Mouse (Mus musculus): ENCODE results near the gene Gm20388. TPM values are rescaled to one million over a fixed set of nuclear protein-coding genes. Genes with fewer than 3 reads are reported as not detected.
"Not testable (repeated sequence)": the region's sequence is repeated elsewhere in the genome, so short reads cannot be mapped to it uniquely, and the experiment has no call there.

Gm20388 gene
- polyA plus RNA-seq, 1 experiment from 2014 or later: 3.6 TPM

DNA sequence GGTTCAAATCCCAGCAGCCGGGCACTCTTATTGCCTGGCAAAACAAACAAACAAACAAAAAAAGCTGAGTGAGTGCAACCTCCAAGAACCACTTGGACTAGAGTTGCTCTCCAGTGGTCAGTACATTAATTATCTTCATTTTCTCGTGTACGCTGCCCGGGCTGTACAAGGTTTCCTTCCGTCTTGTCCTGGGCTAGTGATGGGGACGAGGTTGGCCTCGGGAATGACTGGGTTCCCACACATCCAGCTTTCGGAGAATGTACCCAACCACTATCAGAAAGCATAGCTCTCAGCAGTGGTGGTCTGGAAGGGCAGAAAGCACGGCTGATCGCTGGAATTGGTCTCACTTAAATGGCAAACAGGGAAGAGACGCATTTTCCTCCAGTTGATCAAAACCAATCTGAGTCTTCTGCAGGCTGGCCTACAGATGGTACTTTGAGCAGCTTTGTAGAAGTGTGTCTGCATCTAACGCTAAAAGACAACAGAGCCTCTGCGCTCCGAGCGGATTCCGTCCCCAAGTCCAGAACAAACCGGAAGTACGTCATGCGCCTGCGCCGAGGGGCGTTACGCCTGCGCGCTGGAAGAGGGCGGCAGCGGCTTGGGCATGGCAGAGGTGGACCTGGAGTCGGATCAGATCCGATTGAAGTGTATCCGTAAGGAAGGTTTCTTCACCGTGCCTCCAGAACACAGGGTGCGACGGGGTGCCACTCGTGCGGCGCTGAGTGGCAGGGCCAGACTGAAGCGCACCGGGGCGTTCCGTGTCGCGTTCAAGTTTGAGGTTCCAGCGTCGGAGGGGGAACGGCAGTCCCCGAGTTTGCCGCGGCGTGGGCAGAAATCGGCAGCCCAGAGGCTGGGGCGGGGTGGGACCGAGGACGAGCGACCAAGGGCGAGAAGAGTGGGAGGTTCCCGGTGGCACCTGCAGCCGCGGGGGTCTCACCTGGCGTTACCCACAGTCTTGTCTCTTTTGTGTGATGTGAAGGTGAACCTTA lies 3313.9 kb downstream of the Gm20388 start, which contains the start of gene Cdk10:
Gene Cdk10 (plus strand): TSS at position 565 of the 989 bp plus-strand sequence.
- Histone ChIP-seq H3K4me1 (peaks cover 16% of the 10 kb centered on the region), H3K9me3 (no peaks in the 10 kb centered on the region), H3K4me3 (peak within 1 kb of the TSS; percentile 72), H3K36me3 (replicated peaks) (peaks cover 33% of the 10 kb centered on the region), H3K27me3 (replicated peaks; ENCODE audit: low read depth, poor library complexity, severe bottlenecking) (no peaks in the 10 kb centered on the region), H3K27ac (replicated peaks) (peak within 1 kb of the TSS; percentile 85)
- DNase-seq (ENCODE audit: low spot score): peak; percentile 95
- 4% methylated on average over 59 of the region's 59 CpGs for WGBS

DNA sequence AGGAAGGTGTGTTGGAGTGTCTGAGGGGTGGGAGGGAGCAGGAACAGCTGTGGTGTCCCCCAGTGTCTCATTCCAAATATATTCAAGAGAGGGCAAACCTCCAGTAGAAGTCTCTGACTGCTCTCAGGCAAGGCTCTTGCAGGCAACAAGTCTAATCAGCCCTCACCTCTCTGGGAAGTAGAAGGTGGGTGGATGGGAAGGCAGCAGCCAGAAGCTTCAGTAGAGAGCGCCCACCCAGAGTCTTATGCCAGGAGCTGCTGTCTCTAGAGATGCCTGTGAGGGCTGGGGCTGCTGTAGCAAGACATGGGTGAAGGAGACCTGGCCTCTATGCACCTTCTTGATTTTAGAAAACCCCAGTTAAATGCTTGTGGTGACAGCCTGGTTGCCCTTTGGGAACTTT lies 3317.8 kb downstream of the Gm20388 start:
- H3K36me3 ChIP-seq (replicated peaks): peaks cover 48% of the 10 kb centered on the region
- H3K9me3 ChIP-seq: no peaks in the 10 kb centered on the region
- no peak overlapping the region for H3K4me3 ChIP-seq
- no peak for DNase-seq (ENCODE audit: low spot score)
- H3K4me1 ChIP-seq: peaks cover 21% of the 10 kb centered on the region
- peaks cover 14% of the 10 kb centered on the region for H3K27me3 ChIP-seq (replicated peaks; ENCODE audit: low read depth, poor library complexity, severe bottlenecking)
- WGBS: 97% methylated on average over 1 of the region's 1 CpGs
- H3K27ac ChIP-seq (replicated peaks): no peak overlapping the region

DNA sequence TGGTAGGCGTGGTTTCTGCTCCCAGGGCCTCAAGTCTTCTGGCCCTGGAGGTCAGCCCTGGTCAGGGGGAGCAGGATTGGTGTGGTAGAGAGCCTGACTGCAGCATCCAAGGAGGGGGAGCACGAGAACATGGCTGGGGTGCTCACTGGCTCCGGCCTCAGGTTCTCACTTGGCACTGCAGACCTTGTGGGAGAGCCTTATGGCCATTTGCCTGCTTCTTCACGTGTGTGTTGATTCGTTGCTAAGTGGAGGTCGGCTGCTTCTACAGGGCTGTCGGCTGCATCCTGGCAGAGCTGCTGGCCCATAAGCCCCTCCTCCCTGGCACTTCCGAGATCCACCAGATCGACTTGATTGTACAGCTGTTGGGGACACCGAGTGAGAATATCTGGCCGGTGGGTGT lies 3319.7 kb downstream of the Gm20388 start:
- DNase-seq (ENCODE audit: low spot score); H3K4me3 ChIP-seq; H3K27ac ChIP-seq (replicated peaks); H3K9me3 ChIP-seq: not testable (repeated sequence)
- Histone ChIP-seq H3K36me3 (replicated peaks) (peaks cover 48% of the 10 kb centered on the region), H3K4me1 (peaks cover 24% of the 10 kb centered on the region), H3K27me3 (replicated peaks; ENCODE audit: low read depth, poor library complexity, severe bottlenecking) (peaks cover 33% of the 10 kb centered on the region)
- WGBS: 88% methylated on average over 11 of the region's 11 CpGs

DNA sequence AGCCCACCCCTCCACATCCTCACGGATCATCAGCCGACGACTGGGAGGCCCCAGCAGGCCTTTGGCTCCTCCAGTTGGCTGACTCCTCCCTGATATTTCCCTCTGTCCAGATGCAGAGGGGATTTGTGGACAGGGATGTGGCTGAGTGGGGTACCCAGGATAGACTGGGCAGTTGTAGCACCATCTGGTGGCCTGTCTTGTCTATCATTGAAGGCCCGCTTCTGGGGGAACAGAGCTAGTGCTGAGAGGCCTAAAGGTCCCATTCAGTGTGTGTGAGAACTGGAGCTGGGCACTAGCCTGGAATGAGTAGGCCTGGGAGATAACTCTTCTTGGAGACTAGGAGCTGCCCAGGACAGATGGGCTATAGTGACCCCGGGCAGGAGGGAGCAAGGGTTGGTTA lies 3321.1 kb downstream of the Gm20388 start:
- Histone ChIP-seq H3K4me1 (peaks cover 30% of the 10 kb centered on the region), H3K4me3 (no peak overlapping the region), H3K27ac (replicated peaks) (no peak overlapping the region), H3K9me3 (no peaks in the 10 kb centered on the region), H3K36me3 (replicated peaks) (peaks cover 43% of the 10 kb centered on the region), H3K27me3 (replicated peaks; ENCODE audit: low read depth, poor library complexity, severe bottlenecking) (peaks cover 46% of the 10 kb centered on the region)
- WGBS: 63% methylated on average over 5 of the region's 5 CpGs
- no peak for DNase-seq (ENCODE audit: low spot score)

DNA sequence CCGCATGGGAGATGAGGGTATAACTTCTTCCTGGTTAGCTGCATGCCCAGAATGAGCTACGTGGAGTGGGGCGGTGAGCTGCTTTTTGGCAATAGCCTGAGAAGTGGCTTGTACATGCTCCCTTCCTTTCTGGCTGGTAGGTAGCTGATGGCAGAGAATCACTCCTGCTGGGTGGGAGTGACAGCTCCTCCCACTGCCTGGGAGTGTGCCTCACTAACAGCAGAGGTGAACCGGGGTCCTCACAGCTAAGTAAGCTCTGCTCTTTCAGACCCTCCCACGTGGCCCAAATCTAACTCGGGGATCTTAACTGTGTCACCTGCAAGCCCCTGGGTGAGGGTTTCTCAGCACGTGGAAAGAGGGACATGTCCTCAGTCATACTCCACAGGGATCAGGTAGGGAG lies 3321.9 kb downstream of the Gm20388 start:
- peaks cover 35% of the 10 kb centered on the region for H3K36me3 ChIP-seq (replicated peaks)
- DNase-seq (ENCODE audit: low spot score): no peak
- peaks cover 30% of the 10 kb centered on the region for H3K4me1 ChIP-seq
- WGBS: 50% methylated on average over 7 of the region's 7 CpGs
- no peaks in the 10 kb centered on the region for H3K9me3 ChIP-seq
- no peak overlapping the region for H3K4me3 ChIP-seq
- no peak overlapping the region for H3K27ac ChIP-seq (replicated peaks)
- peaks cover 51% of the 10 kb centered on the region for H3K27me3 ChIP-seq (replicated peaks; ENCODE audit: low read depth, poor library complexity, severe bottlenecking)

DNA sequence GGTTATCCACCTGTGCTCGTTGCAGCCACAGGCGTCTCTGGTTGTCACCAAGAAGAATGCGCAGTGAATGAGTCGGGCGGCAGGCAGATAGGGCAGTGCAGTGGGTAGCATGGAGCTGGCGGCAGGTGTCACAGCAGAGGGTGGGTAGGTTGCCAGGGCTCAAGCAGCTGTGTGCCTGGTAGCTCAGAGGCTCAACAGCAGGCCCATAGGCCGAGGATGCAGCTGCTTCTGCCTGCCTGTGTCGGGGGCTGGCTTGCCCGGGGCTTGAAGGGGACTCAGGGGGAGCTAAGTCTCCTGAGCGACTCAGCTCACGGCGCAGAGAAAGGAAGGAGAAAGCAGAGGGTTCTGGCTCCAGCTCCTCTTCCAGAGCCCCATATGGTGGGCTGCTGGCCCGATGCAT lies 3322.7 kb downstream of the Gm20388 start:
- 65% methylated on average over 13 of the region's 13 CpGs for WGBS
- Histone ChIP-seq H3K27ac (replicated peaks) (no peak overlapping the region), H3K4me1 (peaks cover 30% of the 10 kb centered on the region), H3K9me3 (no peaks in the 10 kb centered on the region), H3K27me3 (replicated peaks; ENCODE audit: low read depth, poor library complexity, severe bottlenecking) (peaks cover 51% of the 10 kb centered on the region), H3K4me3 (0 out of 2 replicates have a peak overlapping the region, but pooled peaks have one; percentile 8), H3K36me3 (replicated peaks) (peaks cover 28% of the 10 kb centered on the region)
- no peak for DNase-seq (ENCODE audit: low spot score)

DNA sequence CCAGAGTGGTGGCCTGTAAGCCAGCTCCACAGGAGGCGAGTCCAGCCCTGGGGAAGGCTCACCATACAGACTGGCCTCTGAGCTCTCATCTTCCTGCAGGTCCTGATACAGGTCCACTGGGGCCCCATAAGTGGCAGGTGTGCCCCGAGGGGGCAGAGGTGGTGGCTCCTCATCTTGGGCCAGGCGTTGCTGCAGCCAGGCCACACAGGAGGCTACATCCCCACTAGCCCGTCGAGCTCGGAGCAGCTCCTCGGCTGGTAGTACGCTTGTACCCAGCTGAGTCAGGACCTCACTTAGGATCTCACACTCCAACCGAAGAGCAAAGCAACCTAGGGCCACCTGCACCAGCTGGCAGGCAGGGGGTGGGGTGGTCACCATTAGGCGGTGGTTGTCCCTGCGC lies 3323.1 kb downstream of the Gm20388 start:
- WGBS: 80% methylated on average over 11 of the region's 11 CpGs
- Histone ChIP-seq H3K4me1 (peaks cover 30% of the 10 kb centered on the region), H3K4me3 (0 out of 2 replicates have a peak overlapping the region, but pooled peaks have one; percentile 8), H3K27ac (replicated peaks) (no peak overlapping the region), H3K36me3 (replicated peaks) (peaks cover 23% of the 10 kb centered on the region), H3K9me3 (no peaks in the 10 kb centered on the region), H3K27me3 (replicated peaks; ENCODE audit: low read depth, poor library complexity, severe bottlenecking) (peaks cover 51% of the 10 kb centered on the region)
- peak; percentile 19 for DNase-seq (ENCODE audit: low spot score)

DNA sequence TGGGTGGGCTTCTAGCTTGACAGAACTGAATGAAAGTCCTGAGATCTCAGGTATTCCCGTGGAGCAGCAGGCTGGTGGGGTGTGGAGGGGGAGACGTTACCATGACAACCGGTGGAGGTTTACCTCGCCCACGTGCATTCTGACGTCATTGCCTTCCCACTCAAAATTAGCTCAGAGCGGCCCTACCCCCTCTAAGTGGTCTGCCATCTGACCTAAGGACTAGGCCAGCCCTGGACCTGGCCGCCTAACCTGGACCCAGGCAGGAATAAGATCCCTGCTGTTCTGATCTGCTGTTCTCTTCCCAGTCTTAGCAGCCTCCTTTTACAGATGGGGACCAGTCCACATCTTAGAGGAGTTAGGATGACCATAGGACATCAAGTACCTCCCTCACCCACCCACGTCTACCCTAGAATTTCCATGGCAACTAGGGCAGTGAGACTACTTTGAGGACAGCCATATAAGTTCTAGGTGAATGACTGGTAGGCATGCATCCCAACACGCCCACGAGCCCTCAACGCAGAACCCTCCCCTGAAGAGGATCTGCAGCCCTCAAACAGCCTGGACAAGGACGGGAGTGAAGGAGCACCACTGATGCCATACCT lies 3324.4 kb downstream of the Gm20388 start:
- peaks cover 51% of the 10 kb centered on the region for H3K27me3 ChIP-seq (replicated peaks; ENCODE audit: low read depth, poor library complexity, severe bottlenecking)
- no peak overlapping the region; the same call in 1 of the 2 replicates for H3K27ac ChIP-seq (replicated peaks)
- peaks cover 12% of the 10 kb centered on the region for H3K36me3 ChIP-seq (replicated peaks)
- no peaks in the 10 kb centered on the region for H3K9me3 ChIP-seq
- H3K4me1 ChIP-seq: peaks cover 30% of the 10 kb centered on the region
- peak; percentile 23 for DNase-seq (ENCODE audit: low spot score)
- 42% methylated on average over 13 of the region's 13 CpGs for WGBS
- peak overlapping the region; percentile 57 for H3K4me3 ChIP-seq

DNA sequence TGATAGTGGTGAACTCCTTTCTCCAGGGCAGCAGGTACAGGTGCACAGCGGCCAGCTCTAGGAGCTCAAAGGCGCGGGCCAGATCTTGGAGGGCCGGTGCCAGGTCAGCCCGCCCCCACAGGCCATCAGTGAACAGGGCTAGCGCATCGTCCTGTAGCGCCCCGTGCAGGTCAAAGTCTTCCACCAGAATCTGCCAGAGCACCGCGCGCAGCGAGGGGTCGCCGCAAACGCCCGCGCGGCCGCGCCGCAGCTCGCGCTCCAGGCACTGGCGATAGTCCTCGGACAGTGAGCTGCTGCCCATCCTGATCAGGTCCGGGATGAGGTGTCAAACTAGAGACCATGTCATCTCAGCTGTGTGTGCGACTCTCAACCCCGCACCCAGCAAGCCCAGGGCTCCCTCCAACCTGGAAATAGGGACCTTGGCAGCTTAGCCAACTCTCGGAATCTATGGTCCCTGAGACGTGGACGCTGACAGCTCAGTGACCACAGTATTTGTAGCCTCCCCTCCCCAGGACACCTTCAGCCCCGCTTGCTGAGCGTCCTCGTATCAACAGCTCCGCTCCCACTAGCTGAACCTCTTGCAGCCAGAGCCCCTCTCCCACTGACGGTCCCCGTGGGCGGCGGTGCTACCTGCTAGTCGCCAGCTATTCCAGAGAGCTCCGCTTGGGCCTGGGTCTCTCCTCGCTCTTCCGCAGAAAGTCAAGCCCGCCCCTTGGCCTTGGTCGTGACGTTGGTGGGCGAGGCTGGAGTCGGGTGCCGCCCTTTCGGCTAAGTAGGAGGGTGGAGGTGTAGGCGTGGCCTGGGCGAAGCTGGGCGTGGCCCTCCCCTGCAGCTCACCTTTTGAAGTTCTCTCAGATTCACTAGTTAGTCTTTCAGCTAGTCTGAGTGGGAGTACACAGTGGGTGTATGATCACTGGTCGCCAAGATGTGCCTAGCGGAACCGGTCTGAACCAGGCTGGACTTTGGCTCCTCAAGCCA lies 3325.2 kb downstream of the Gm20388 start, which contains the start of gene Spata2l:
Gene Spata2l (minus strand): TSS at position 714 of the 978 bp plus-strand sequence.
- Histone ChIP-seq H3K27ac (replicated peaks) (peak within 1 kb of the TSS; percentile 5; the same call in 1 of the 2 replicates), H3K4me1 (peaks cover 30% of the 10 kb centered on the region), H3K27me3 (replicated peaks; ENCODE audit: low read depth, poor library complexity, severe bottlenecking) (peaks cover 51% of the 10 kb centered on the region), H3K9me3 (no peaks in the 10 kb centered on the region), H3K4me3 (peak within 1 kb of the TSS; percentile 57), H3K36me3 (replicated peaks) (peaks cover 5% of the 10 kb centered on the region; the same call in 1 of the 2 replicates)
- peak; percentile 92 for DNase-seq (ENCODE audit: low spot score)
- WGBS: 2% methylated on average over 57 of the region's 57 CpGs

DNA sequence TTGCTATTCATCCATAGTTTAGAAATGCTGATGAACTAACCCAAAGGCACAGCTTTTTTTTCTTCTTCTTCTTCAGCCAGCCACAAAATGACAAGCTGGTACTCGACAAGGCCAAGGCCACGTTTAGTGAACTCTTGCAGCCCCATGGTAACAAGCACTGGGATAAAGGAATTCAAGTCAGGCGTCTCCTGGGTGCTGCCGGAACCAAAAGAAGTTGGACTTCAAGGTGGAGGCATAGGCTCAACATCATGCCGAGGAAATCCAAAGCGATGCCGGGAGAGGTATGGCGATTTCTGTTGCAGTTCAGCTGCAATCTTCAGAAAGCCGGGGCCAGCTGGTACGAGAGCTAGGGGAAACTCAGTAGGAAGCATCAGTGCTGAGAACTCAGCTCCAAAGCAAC lies 3328.8 kb downstream of the Gm20388 start:
- 92% methylated on average over 10 of the region's 10 CpGs for whole genome bisulfite sequencing
- peaks cover 27% of the 10 kb centered on the region for H3K27me3 ChIP-seq (replicated peaks; ENCODE audit: low read depth, poor library complexity, severe bottlenecking)
- no peaks in the 10 kb centered on the region for H3K9me3 ChIP-seq
- peaks cover 31% of the 10 kb centered on the region for H3K36me3 ChIP-seq (replicated peaks)
- no peak overlapping the region for H3K4me3 ChIP-seq
- H3K27ac ChIP-seq (replicated peaks): no peak overlapping the region
- peaks cover 20% of the 10 kb centered on the region for H3K4me1 ChIP-seq
- DNase-seq (ENCODE audit: low spot score): no peak

DNA sequence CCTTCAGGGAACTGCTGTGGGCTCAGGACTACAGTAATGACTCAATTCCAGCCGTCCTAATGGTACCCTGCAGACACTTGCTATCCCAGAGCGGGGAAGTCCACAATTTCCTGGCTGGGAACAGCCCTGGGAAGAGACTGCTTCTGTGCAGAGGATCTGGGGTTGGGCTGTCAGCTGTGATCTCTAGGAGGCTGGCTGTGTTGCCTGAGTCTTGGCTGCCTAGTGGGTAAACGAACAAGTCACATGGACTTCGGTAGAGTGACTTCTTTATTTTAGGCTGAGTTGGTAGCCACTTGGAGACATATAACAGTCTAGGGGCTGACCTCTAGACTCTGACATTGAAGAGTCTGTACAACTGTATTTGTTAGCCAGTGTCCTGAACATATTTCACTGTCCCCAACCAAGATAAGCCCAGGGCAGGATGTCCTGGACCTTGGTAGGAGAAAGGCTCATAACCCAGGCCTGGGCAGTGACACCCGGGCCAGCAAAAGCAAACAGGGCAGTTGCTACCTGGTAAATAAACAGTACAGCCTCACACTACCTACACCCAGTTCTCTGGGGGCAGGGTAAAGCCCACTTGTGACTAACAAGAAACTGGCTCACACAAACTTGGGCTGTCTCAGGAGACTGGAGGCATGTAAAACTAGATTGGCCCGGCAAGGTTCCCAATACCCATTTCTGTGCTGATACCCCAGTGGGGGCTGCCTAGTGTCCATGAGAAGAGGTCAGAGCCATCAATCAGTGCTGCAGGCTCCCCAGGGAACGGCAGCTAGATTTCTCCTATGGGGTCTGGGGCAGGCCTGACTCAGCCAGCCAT lies 3331.7 kb downstream of the Gm20388 start:
- DNase-seq (ENCODE audit: low spot score): no peak
- 87% methylated on average over 7 of the region's 7 CpGs for WGBS
- peaks cover 60% of the 10 kb centered on the region for H3K36me3 ChIP-seq (replicated peaks)
- H3K27me3 ChIP-seq (replicated peaks; ENCODE audit: low read depth, poor library complexity, severe bottlenecking): no peaks in the 10 kb centered on the region
- no peaks in the 10 kb centered on the region for H3K4me1 ChIP-seq
- H3K9me3 ChIP-seq: no peaks in the 10 kb centered on the region
- no peak overlapping the region for H3K4me3 ChIP-seq
- H3K27ac ChIP-seq (replicated peaks): no peak overlapping the region

Data from embryonic facial prominence, embryonic 10.5 days (tissue).